Mouse (Mus musculus) liver, embryonic 13.5 days (tissue): Measurements from ENCODE around the gene Aspg. TPM values are rescaled to one million over a fixed set of nuclear protein-coding genes. Genes with fewer than 3 reads are reported as not detected.

Experiments used
- ATAC-seq: fragments of 200-750 bp; cut with Nextera tagmentation; 2 replicates; pipeline ENCODE4 v1.8.0; 2017; ENCODE audit warnings: low read depth, mild to moderate bottlenecking, moderate number of reproducible peaks, moderate library complexity
- DNase-seq: peaks from one replicate; pipeline ENCODE4 v3.0.0; 2022
- H3K27ac ChIP-seq: fragments of 300-500 bp; sonication (generic); 2 replicates; pipeline ENCODE4 v1.5.1; 2015; ENCODE audit warnings: moderate library complexity, mild to moderate bottlenecking, inconsistent platforms
- H3K27me3 ChIP-seq: fragments of 300-500 bp; sonication (generic); 2 replicates; pipeline ENCODE4 v1.6.1; 2015; ENCODE audit warnings: mild to moderate bottlenecking, inconsistent platforms
- H3K36me3 ChIP-seq: fragments of 300-500 bp; sonication (generic); 2 replicates; pipeline ENCODE4 v1.6.1; 2015; ENCODE audit warnings: mild to moderate bottlenecking, inconsistent platforms
- H3K4me1 ChIP-seq: fragments of 300-500 bp; sonication (generic); replicated peaks from 2 replicates; pipeline ENCODE4 v1.6.1; 2015; ENCODE audit warnings: inconsistent platforms
- H3K4me2 ChIP-seq: fragments of 300-500 bp; sonication (generic); 2 replicates; pipeline ENCODE4 v1.6.1; 2015; ENCODE audit warnings: inconsistent platforms, mild to moderate bottlenecking, moderate library complexity
- H3K4me3 ChIP-seq: fragments of 300-500 bp; sonication (generic); replicated peaks from 2 replicates; pipeline ENCODE4 v1.5.1; 2015; ENCODE audit warnings: mild to moderate bottlenecking, inconsistent platforms
- H3K9ac ChIP-seq: fragments of 300-500 bp; sonication (generic); 2 replicates; pipeline ENCODE4 v1.6.1; 2015; ENCODE audit warnings: mild to moderate bottlenecking, inconsistent platforms
- H3K9me3 ChIP-seq: fragments of 300-500 bp; sonication (generic); replicated peaks from 2 replicates; pipeline ENCODE4 v1.6.1; 2016; ENCODE audit warnings: inconsistent platforms
- WGBS: fragments of 180-500 bp; shearing (Covaris S2); methylation state at CpG from one replicate; pipeline ENCODE4 v1.1.7; 2015; ENCODE audit not compliant: insufficient replicate concordance; 5-methylcytosine and 5-hydroxymethylcytosine counted together
- polyA plus RNA-seq: library from polyadenylated mRNA; unstranded; fragments of >200 nt; fragmentation: Nextera tagmentation; extraction: Ambion mirVana; gene quantifications from 2 replicates; pipeline ENCODE4 v1.2.1, GENCODE M21; 2015

Gene Aspg
- polyA plus RNA-seq, 1 experiment from 2014 or later: 0.10 TPM

GRCm38 (mm10) chr12:112141300-112141699 lies 34.8 kb downstream of the Aspg start:
- no peak overlapping the region for H3K9ac ChIP-seq
- H3K27ac ChIP-seq: no peak overlapping the region
- no peak for DNase-seq
- 5% methylated on average over 6 of the region's 6 CpGs for WGBS
- H3K4me2 ChIP-seq: no peak overlapping the region
- peaks cover 61% of the 10 kb centered on the region for H3K27me3 ChIP-seq
- no peak for ATAC-seq
- no peaks in the 10 kb centered on the region for H3K9me3 ChIP-seq
- no peak overlapping the region for H3K4me3 ChIP-seq
- H3K36me3 ChIP-seq: no peaks in the 10 kb centered on the region
- peaks cover 23% of the 10 kb centered on the region for H3K4me1 ChIP-seq

- Histone ChIP-seq H3K9ac (no peak overlapping the region), H3K4me3 (peak overlapping the region; percentile 37; the same call in 1 of the 2 replicates), H3K9me3 (no peaks in the 10 kb centered on the region), H3K27ac (no peak overlapping the region), H3K36me3 (no peaks in the 10 kb centered on the region), H3K4me1 (peaks cover 28% of the 10 kb centered on the region), H3K27me3 (peaks cover 78% of the 10 kb centered on the region), H3K4me2 (peak overlapping the region; percentile 63; the same call in 1 of the 2 replicates)
- ATAC-seq (no peak), DNase-seq (no peak)
- WGBS: 5% methylated on average over 14 of the region's 14 CpGs
Measured at GRCm38 (mm10) chr12:112143116-112143832, 36.8 kb downstream of the Aspg start.

- Histone ChIP-seq H3K4me1 (peaks cover 28% of the 10 kb centered on the region), H3K27me3 (peaks cover 84% of the 10 kb centered on the region), H3K9ac (no peak overlapping the region), H3K4me3 (peak overlapping the region; percentile 37), H3K36me3 (no peaks in the 10 kb centered on the region), H3K4me2 (peak overlapping the region; percentile 63), H3K27ac (no peak overlapping the region), H3K9me3 (no peaks in the 10 kb centered on the region)
- no peak for DNase-seq
- ATAC-seq: no peak
- 0% methylated on average over 46 of the region's 52 CpGs for WGBS
Measured at GRCm38 (mm10) chr12:112143833-112144201, 37.3 kb downstream of the Aspg start.

GRCm38 (mm10) chr12:112144377-112145115 lies 38.1 kb downstream of the Aspg start:
- no peak for ATAC-seq
- no peak for DNase-seq
- H3K4me2 ChIP-seq: peak overlapping the region; percentile 63
- no peak overlapping the region for H3K9ac ChIP-seq
- peak overlapping the region; percentile 37; the same call in 1 of the 2 replicates for H3K4me3 ChIP-seq
- H3K27ac ChIP-seq: no peak overlapping the region
- H3K4me1 ChIP-seq: peaks cover 28% of the 10 kb centered on the region
- no peaks in the 10 kb centered on the region for H3K36me3 ChIP-seq
- H3K9me3 ChIP-seq: no peaks in the 10 kb centered on the region
- WGBS: 1% methylated on average over 46 of the region's 46 CpGs
- H3K27me3 ChIP-seq: peaks cover 89% of the 10 kb centered on the region

- Histone ChIP-seq H3K36me3 (no peaks in the 10 kb centered on the region), H3K27me3 (peaks cover 91% of the 10 kb centered on the region), H3K27ac (no peak overlapping the region), H3K4me3 (peak overlapping the region; percentile 48), H3K9ac (no peak overlapping the region), H3K4me1 (peaks cover 28% of the 10 kb centered on the region), H3K4me2 (peak overlapping the region; percentile 63), H3K9me3 (no peaks in the 10 kb centered on the region)
- ATAC-seq: peak; percentile 35; the same call in 1 of the 2 replicates
- under 1% methylated on average over 37 of the region's 37 CpGs for WGBS
- DNase-seq: peak; percentile 55
Measured at GRCm38 (mm10) chr12:112145211-112145874, 38.9 kb downstream of the Aspg start.

GRCm38 (mm10) chr12:112145875-112146651 lies 39.6 kb downstream of the Aspg start, which contains the start of gene Kif26a:
TSS of gene Kif26a (plus strand) at chr12:112146208.
- H3K9me3 ChIP-seq: no peaks in the 10 kb centered on the region
- H3K4me3 ChIP-seq: peak within 1 kb of the TSS; percentile 48
- H3K27ac ChIP-seq: no peak within 1 kb of the TSS
- ATAC-seq: peak; percentile 46
- no peak for DNase-seq
- peak within 1 kb of the TSS; percentile 63 for H3K4me2 ChIP-seq
- H3K36me3 ChIP-seq: no peaks in the 10 kb centered on the region
- H3K9ac ChIP-seq: peak within 1 kb of the TSS; percentile 39; the same call in 1 of the 2 replicates
- peaks cover 86% of the 10 kb centered on the region for H3K27me3 ChIP-seq
- peaks cover 28% of the 10 kb centered on the region for H3K4me1 ChIP-seq
- under 1% methylated on average over 67 of the region's 68 CpGs for WGBS

- H3K9me3 ChIP-seq: no peaks in the 10 kb centered on the region
- peaks cover 35% of the 10 kb centered on the region for H3K4me1 ChIP-seq
- ATAC-seq (no peak), DNase-seq (no peak)
- H3K36me3 ChIP-seq: no peaks in the 10 kb centered on the region
- peaks cover 73% of the 10 kb centered on the region for H3K27me3 ChIP-seq
- no peak overlapping the region for H3K9ac ChIP-seq
- 0 out of 2 replicates have a peak overlapping the region, but pooled peaks have one; percentile 48 for H3K4me3 ChIP-seq
- H3K4me2 ChIP-seq: peak overlapping the region; percentile 63
- H3K27ac ChIP-seq: no peak overlapping the region
- 36% methylated on average over 5 of the region's 5 CpGs for WGBS
Measured at GRCm38 (mm10) chr12:112147365-112147764, 40.9 kb downstream of the Aspg start.

GRCm38 (mm10) chr12:112150011-112150410 lies 43.5 kb downstream of the Aspg start:
- no peak for ATAC-seq
- Histone ChIP-seq H3K4me2 (no peak overlapping the region), H3K9ac (no peak overlapping the region), H3K9me3 (no peaks in the 10 kb centered on the region), H3K4me3 (no peak overlapping the region), H3K27me3 (peaks cover 46% of the 10 kb centered on the region), H3K27ac (no peak overlapping the region), H3K36me3 (no peaks in the 10 kb centered on the region), H3K4me1 (peaks cover 21% of the 10 kb centered on the region)
- WGBS: 60% methylated on average over 7 of the region's 7 CpGs
- no peak for DNase-seq

- H3K4me1 ChIP-seq: peaks cover 10% of the 10 kb centered on the region
- H3K27me3 ChIP-seq: peaks cover 32% of the 10 kb centered on the region
- ATAC-seq: peak; percentile 44; the same call in 1 of the 2 replicates
- H3K9ac ChIP-seq: no peak overlapping the region
- WGBS: 44% methylated on average over 12 of the region's 12 CpGs
- no peak overlapping the region for H3K4me3 ChIP-seq
- no peak for DNase-seq
- H3K9me3 ChIP-seq: no peaks in the 10 kb centered on the region
- H3K36me3 ChIP-seq: no peaks in the 10 kb centered on the region
- no peak overlapping the region for H3K4me2 ChIP-seq
- peak overlapping the region; percentile 32; the same call in 1 of the 2 replicates for H3K27ac ChIP-seq
Measured at GRCm38 (mm10) chr12:112151244-112151979, 44.9 kb downstream of the Aspg start.

GRCm38 (mm10) chr12:112151980-112152362 lies 45.5 kb downstream of the Aspg start:
- no peak overlapping the region for H3K27ac ChIP-seq
- H3K9me3 ChIP-seq: no peaks in the 10 kb centered on the region
- H3K4me3 ChIP-seq: no peak overlapping the region
- WGBS: 23% methylated on average over 6 of the region's 6 CpGs
- ATAC-seq: no peak
- no peak for DNase-seq
- H3K27me3 ChIP-seq: peaks cover 27% of the 10 kb centered on the region
- no peaks in the 10 kb centered on the region for H3K36me3 ChIP-seq
- no peak overlapping the region for H3K9ac ChIP-seq
- H3K4me2 ChIP-seq: no peak overlapping the region
- H3K4me1 ChIP-seq: peaks cover 7% of the 10 kb centered on the region
